Mouse (Mus musculus) testis, adult 2 months (tissue): ENCODE results near the gene Esp6. TPM values are rescaled to one million over a fixed set of nuclear protein-coding genes. Genes with fewer than 3 reads are reported as not detected.
"Not testable (repeated sequence)": the region's sequence is repeated elsewhere in the genome, so short reads cannot be mapped to it uniquely, and the experiment has no call there.

Experiments
- H3K27ac ChIP-seq: fragments of 200-500 bp; 2 replicates; pipeline ENCODE4 v1.5.1; 2012; ENCODE audit warnings: low read depth, low read length; ENCODE audit not compliant: control insufficient read depth, insufficient read depth
- H3K27me3 ChIP-seq: fragments of 200-500 bp; 2 replicates; pipeline ENCODE4 v1.6.1; 2012; ENCODE audit warnings: mild to moderate bottlenecking, low read length, moderate library complexity; ENCODE audit not compliant: control insufficient read depth, insufficient read depth
- H3K36me3 ChIP-seq: fragments of 200-500 bp; 2 replicates; pipeline ENCODE4 v1.6.1; 2012; ENCODE audit warnings: mild to moderate bottlenecking, low read length; ENCODE audit not compliant: control insufficient read depth, insufficient read depth
- H3K4me1 ChIP-seq: fragments of 200-500 bp; 2 replicates; pipeline ENCODE4 v1.6.1; 2012; ENCODE audit warnings: low read length; ENCODE audit not compliant: control insufficient read depth, insufficient read depth
- H3K4me3 ChIP-seq: fragments of 200-500 bp; 2 replicates; pipeline ENCODE4 v1.5.1; 2012; ENCODE audit warnings: low read depth, mild to moderate bottlenecking, low read length, moderate library complexity, mixed read lengths; ENCODE audit not compliant: control insufficient read depth
- CTCF ChIP-seq: fragments of 200-500 bp; IDR thresholded peaks from 2 replicates; pipeline ENCODE4 v1.5.1; 2012; ENCODE audit warnings: low read depth, mild to moderate bottlenecking, inconsistent platforms, low read length, moderate library complexity; ENCODE audit not compliant: control insufficient read depth, insufficient read depth, insufficient replicate concordance
- POLR2A ChIP-seq: fragments of 200-500 bp; IDR thresholded peaks from 2 replicates; pipeline ENCODE4 v1.6.1; 2012; ENCODE audit warnings: low read depth, mild to moderate bottlenecking, inconsistent platforms, low read length, moderate library complexity; ENCODE audit not compliant: control insufficient read depth
- polyA plus RNA-seq: library from polyadenylated mRNA; depleted of rRNA; stranded (reverse); fragments of >200 nt; gene quantifications from 2 replicates; pipeline ENCODE4 v1.2.3, GENCODE M21; 2012; rRNA removed

The Esp6 gene
- not detected in 2 replicates for polyA plus RNA-seq

DNA sequence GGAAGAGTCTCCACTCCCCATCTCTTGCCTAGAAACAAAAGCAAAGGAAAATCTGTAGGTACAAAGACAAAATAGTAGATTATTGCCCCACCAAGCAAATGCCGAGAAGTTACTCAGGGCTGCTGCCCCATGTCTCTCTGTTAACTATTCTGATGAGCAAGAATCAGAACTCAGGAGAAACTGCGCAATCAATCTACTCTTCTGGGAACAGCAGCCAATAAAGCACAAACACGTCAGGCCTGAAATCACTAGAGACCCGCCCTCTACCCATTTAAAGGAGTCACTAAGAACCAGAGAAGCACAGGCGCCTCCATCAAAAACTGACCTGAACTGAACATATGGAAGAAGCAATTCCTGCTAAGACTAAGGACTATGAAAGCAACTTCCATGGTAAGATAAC is at the start of gene Esp6:
Gene Esp6 (plus strand): TSS at position 301 of the 400 bp plus-strand sequence.
- TF ChIP-seq CTCF (no peak), POLR2A (no peak)
- H3K4me3 ChIP-seq = no peak within 1 kb of the TSS
- H3K4me1 ChIP-seq = no peaks in the 10 kb centered on the region
- H3K27ac ChIP-seq = no peak within 1 kb of the TSS
- H3K27me3 ChIP-seq = no peaks in the 10 kb centered on the region
- H3K36me3 ChIP-seq = no peaks in the 10 kb centered on the region

DNA sequence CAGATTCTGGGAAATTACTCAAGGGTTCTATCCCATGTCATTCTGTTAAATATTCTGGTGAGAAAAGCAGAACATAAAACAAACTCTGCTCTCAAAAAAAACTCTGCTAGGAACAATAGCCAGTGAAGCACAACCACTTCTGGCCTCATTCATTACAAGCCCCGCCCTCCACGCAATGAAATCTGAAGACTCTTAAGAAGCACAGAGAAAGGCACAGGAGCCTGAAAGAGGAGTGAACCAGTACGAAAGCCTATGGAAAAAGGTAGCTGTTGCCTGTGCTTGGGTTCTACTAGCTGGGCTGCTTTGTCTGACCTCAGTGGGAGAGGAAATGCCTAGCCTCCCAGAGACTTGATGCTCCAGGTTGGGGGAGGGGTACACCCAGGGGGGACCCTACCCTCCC is 41.5 kb upstream of the Esp6 start, which contains the start of gene Esp8:
Gene Esp8 (plus strand): TSS at position 205 of the 400 bp plus-strand sequence.
- Histone ChIP-seq H3K36me3 (no peaks in the 10 kb centered on the region), H3K27me3 (no peaks in the 10 kb centered on the region), H3K4me3 (no peak within 1 kb of the TSS), H3K4me1 (no peaks in the 10 kb centered on the region), H3K27ac (no peak within 1 kb of the TSS)
- TF ChIP-seq POLR2A (no peak), CTCF (no peak)

DNA sequence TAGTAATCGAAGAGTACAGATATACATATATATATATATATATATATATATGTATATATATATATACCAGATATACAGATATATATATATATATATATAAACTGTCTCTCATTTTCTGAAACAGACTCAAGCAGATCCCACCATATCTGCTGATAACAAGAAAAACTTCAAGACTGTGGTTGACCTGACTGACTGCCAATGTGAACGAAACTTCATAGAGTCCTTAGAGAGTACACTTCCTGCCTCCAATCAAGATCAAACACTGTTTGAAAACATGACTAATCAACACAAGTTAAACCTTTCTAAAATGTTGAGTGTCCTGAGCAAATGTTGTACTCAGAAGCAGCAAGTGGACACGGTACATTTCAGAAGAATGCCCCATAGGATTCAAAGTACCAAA is 31.5 kb upstream of the Esp6 start:
- H3K27me3 ChIP-seq = no peaks in the 10 kb centered on the region
- H3K36me3 ChIP-seq = no peaks in the 10 kb centered on the region
- H3K27ac ChIP-seq = no peak overlapping the region
- TF ChIP-seq CTCF (no peak), POLR2A (no peak)
- peaks cover 2% of the 10 kb centered on the region for H3K4me1 ChIP-seq
- H3K4me3 ChIP-seq = no peak overlapping the region

DNA sequence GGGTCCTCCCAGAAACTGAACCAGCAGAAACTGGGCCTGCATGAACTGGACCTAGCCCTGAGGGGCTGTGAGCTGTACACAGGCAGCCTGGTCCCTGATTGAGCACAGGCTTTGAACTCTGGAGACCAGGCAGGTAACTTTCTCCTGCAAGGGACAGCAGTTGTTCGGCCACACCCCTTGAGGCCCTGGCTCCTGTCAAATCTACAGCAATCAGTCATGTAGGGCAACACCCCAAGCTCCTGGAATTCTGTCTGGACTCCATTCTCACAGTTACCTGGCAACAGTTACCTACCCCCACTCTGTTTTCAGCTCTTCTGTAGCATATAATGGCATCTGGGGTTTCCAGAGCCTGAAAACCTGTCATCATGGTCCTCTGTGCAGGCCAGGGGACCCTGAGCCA is 30.2 kb upstream of the Esp6 start:
- Histone ChIP-seq H3K4me3 (no peak overlapping the region), H3K36me3 (no peaks in the 10 kb centered on the region), H3K27ac (no peak overlapping the region), H3K4me1 (peaks cover 2% of the 10 kb centered on the region), H3K27me3 (no peaks in the 10 kb centered on the region)
- TF ChIP-seq POLR2A = no peak
- no peak for TF ChIP-seq CTCF

DNA sequence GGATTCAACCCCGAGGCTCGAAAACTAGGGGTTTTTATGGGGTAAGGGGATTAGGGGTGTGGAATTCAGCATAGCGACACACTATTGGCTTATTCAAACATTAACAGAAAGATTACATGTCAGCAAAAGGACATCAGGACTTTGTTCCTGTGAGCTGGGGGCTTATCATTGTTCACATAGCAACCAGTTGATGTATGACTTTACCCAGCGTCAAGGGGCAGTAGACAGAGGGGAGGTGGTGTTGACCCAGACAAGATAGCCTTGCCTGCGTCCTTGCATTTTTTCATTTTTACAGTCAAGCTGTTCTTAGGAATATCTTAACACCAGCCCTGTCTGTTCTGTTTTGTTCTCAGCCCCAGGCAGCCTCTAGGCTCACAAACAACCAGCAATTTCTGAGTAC is 14.3 kb upstream of the Esp6 start:
- not testable (repeated sequence) for H3K27me3 ChIP-seq, H3K4me3 ChIP-seq, H3K27ac ChIP-seq, H3K4me1 ChIP-seq, H3K36me3 ChIP-seq

DNA sequence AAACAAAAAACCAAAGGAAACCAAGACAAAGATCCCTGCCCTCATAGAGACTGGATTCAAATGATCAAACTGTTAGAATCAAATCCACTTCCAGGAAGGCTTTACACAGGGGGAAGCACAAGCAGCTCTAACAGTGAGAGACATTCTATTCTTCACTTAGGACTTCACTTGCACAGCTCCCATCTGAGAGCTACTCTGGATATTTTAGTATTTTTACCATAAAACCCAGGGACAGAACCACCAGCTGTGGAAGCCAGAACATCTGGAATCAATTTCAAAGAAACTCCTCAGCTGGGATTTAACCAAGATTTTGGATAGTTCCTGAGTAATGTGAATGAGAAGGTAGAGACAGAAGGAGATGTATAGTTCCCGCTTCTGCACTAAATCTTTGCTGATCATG is 7.8 kb upstream of the Esp6 start:
- Histone ChIP-seq H3K27ac (no peak overlapping the region), H3K4me1 (peaks cover 4% of the 10 kb centered on the region), H3K36me3 (no peaks in the 10 kb centered on the region), H3K4me3 (no peak overlapping the region), H3K27me3 (no peaks in the 10 kb centered on the region)
- TF ChIP-seq POLR2A = no peak
- TF ChIP-seq CTCF = no peak

DNA sequence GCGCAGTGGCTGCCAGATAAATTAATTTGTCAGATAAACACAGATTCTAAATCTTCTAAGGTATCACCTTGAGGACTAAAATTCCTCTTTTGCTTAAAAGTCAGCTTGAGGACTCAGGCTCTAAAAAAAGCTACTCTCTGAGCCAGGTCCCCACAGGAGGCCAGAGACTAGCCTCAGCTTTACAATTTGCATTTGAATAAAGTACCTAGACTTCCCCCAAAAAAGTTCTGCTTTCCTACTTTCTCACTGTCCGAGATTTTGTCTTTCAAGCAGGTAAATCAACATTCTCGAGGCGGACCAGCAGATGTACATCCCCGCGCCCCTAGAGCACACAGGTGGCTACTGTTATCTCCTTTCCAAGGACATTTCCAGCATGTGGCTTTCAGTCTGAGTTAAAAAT is 22.6 kb downstream of the Esp6 start:
- H3K27ac ChIP-seq, H3K4me3 ChIP-seq, H3K4me1 ChIP-seq, H3K36me3 ChIP-seq, H3K27me3 ChIP-seq: not testable (repeated sequence)

DNA sequence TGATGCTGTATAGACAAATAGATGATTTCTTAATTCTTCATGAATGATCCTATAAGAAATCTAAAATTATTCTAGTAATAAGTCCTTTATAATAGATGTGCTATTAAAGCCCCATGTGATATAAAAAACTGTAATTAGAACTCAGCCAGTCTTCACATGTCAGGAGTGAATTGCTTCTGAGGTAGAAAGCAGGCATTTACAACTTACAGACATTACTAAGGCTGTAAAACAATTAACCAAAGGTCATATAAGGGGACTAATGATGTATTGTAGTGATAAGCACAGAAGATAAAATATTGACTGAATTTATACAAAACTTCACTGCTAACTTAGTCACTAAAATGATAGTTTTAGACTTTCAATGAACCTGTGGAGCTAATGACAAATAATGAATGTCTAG is 30.0 kb downstream of the Esp6 start:
- no peak overlapping the region for H3K27ac ChIP-seq
- H3K27me3 ChIP-seq = no peaks in the 10 kb centered on the region
- no peak overlapping the region for H3K4me3 ChIP-seq
- H3K36me3 ChIP-seq = no peaks in the 10 kb centered on the region
- TF ChIP-seq POLR2A (no peak), CTCF (no peak)
- no peaks in the 10 kb centered on the region for H3K4me1 ChIP-seq

DNA sequence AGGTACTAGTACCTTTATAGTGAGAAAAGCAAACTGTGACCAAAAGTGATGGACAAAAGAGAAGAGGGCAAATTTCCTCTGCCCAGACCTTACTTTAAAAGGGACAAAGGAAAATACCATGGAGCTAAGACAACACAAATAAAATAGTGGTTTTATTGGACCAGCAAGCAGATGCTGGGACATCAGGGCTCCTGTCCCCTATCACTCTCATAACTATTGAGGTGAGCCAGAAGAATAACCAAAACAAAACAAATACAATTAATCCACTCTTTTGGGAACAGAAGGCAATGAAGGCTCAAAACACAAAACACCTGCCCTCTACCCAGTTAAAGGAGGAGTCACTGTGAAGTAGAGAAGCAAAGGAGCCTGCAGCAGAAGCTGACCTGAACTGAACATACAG is 37.0 kb downstream of the Esp6 start, which contains the start of gene Esp4:
Gene Esp4 (plus strand): TSS at position 301 of the 400 bp plus-strand sequence.
- Histone ChIP-seq H3K4me1 (no peaks in the 10 kb centered on the region), H3K4me3 (no peak within 1 kb of the TSS), H3K36me3 (no peaks in the 10 kb centered on the region), H3K27me3 (no peaks in the 10 kb centered on the region), H3K27ac (no peak within 1 kb of the TSS)
- no peak for TF ChIP-seq POLR2A
- TF ChIP-seq CTCF = no peak

Other genes with a start within 250 kb of the Esp6 start
- gene Crisp1, start 242.3 kb upstream of the Esp6 start, polyA plus RNA-seq = 0.22 and 511 TPM in 2 replicates
- gene Esp8, start 41.5 kb upstream of the Esp6 start, polyA plus RNA-seq = not detected in 2 replicates
- gene Esp4, start 37.1 kb downstream of the Esp6 start, polyA plus RNA-seq = not detected in 2 replicates
- gene Esp3, start 70.6 kb downstream of the Esp6 start, polyA plus RNA-seq = not detected in 2 replicates
- gene Esp1, start 165.6 kb downstream of the Esp6 start, polyA plus RNA-seq = not detected in 2 replicates
- gene Crisp2, start 245.5 kb downstream of the Esp6 start, polyA plus RNA-seq = 1,252 and 1,484 TPM in 2 replicates
- gene Rhag, start 249.6 kb downstream of the Esp6 start, polyA plus RNA-seq = 0.04 TPM in 1 of 2 replicates, not detected in the other